Mouse (Mus musculus) kidney, adult 2 months (tissue): ENCODE data around the gene Luc7l3. TPM values are rescaled to one million over a fixed set of nuclear protein-coding genes. Genes with fewer than 3 reads are reported as not detected.

Experiments used
- DNase-seq: peaks from one replicate; pipeline ENCODE4 v3.0.0; 2021
- H3K27ac ChIP-seq: fragments of 200-500 bp; 2 replicates; pipeline ENCODE4 v1.5.1; 2012; ENCODE audit warnings: low read depth, low read length, control low read depth, inconsistent platforms; ENCODE audit not compliant: insufficient read depth
- H3K27me3 ChIP-seq: fragments of 200-500 bp; replicated peaks from 2 replicates; pipeline ENCODE4 v1.6.1; 2012; ENCODE audit warnings: mild to moderate bottlenecking, moderate library complexity, low read length, inconsistent platforms; ENCODE audit not compliant: control insufficient read depth, insufficient read depth
- H3K36me3 ChIP-seq: fragments of 200-500 bp; 2 replicates; pipeline ENCODE4 v1.6.1; 2012; ENCODE audit warnings: mild to moderate bottlenecking, moderate library complexity, low read length, inconsistent platforms; ENCODE audit not compliant: control insufficient read depth, insufficient read depth
- H3K4me1 ChIP-seq: fragments of 200-500 bp; 2 replicates; pipeline ENCODE4 v1.6.1; 2011; ENCODE audit warnings: low read length; ENCODE audit not compliant: control insufficient read depth, insufficient read depth
- H3K4me3 ChIP-seq: fragments of 200-500 bp; 2 replicates; pipeline ENCODE4 v1.5.1; 2011; ENCODE audit warnings: mild to moderate bottlenecking, low read depth, low read length, control low read depth; ENCODE audit not compliant: insufficient read depth
- CTCF ChIP-seq: fragments of 200-500 bp; conservative IDR thresholded peaks from 2 replicates; pipeline ENCODE4 v1.5.1; 2011; ENCODE audit warnings: low read depth, mild to moderate bottlenecking, control low read depth, low read length, moderate library complexity, mixed read lengths; ENCODE audit not compliant: insufficient read depth, insufficient read length
- POLR2A ChIP-seq: fragments of 200-500 bp; IDR thresholded peaks from one replicate; pipeline ENCODE4 v1.6.1; 2011; ENCODE audit warnings: low read depth, low read length, control low read depth
- WGBS: fragments of 180-500 bp; shearing (Covaris S2); methylation state at CpG from one replicate; pipeline ENCODE4 v1.1.7; 2018; 5-methylcytosine and 5-hydroxymethylcytosine counted together
- polyA plus RNA-seq: library from polyadenylated mRNA; depleted of rRNA; stranded (reverse); fragments of >200 nt; gene quantifications from 2 replicates; pipeline ENCODE4 v1.2.3, GENCODE M21; 2012

Luc7l3 gene
- polyA plus RNA-seq, 1 experiment, result 8.5 TPM

DNA sequence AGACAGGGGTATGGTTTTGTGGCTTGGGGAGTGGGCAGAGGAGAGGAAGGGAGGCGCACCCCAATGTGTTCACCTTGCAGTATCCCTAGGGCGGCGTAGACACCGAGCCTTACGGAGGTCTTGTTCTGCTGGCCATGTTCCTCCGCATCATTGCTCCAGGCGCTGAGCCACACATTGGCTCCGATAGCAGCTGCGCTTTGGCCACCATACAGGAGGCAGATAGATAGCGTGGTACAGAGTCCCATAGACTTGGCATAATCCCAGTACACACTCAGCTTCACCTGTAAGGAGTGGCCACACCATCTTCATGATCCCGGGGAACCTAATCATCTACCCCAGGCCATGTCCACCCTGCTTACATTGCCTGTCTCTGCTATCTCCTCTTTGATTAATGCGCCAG is 37.4 kb upstream of the Luc7l3 start:
- Histone ChIP-seq H3K27me3 (no peaks in the 10 kb centered on the region), H3K4me3 (no peak overlapping the region), H3K27ac (no peak overlapping the region), H3K36me3 (no peaks in the 10 kb centered on the region), H3K4me1 (no peaks in the 10 kb centered on the region)
- WGBS, result 96% methylated on average over 12 of the region's 12 CpGs
- DNase-seq, result no peak
- TF ChIP-seq POLR2A (no peak), CTCF (no peak)

DNA sequence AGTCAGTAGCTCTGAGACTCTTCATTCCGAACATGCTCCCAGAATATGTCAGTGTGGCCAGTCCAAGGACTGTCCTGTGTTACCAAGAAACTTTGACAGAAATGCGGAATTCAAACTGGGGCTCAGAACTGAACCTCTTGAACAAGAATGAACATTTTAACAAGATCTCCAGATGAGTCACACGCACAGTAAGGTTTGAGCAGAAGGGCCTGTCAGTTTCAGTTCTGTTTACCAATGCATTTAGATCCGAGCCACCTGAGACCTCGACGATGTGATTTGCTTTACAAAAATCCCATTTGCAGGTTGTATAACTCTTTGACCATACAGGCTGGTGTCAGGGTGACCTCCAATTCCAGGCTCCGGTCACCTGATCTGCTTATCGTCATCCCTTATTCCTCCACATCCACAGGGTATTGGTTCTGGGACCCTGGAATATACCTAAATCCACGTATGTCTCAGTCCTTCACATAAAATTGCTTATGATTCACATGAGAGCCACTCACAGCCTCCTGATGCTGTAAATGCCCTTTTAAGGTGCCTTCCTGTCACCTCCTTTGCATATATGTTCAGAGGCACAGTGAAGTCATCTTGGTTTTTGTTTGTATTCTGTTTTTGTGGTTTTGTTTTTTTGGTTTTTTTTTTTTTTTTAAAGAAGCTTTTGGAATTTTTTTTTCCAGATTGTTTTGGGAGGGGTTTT is 33.9 kb upstream of the Luc7l3 start:
- Histone ChIP-seq H3K27me3 (no peaks in the 10 kb centered on the region), H3K4me3 (no peak overlapping the region), H3K4me1 (no peaks in the 10 kb centered on the region), H3K27ac (no peak overlapping the region), H3K36me3 (no peaks in the 10 kb centered on the region)
- 89% methylated on average over 9 of the region's 9 CpGs for WGBS
- TF ChIP-seq CTCF, result no peak
- no peak for TF ChIP-seq POLR2A
- no peak for DNase-seq

GRCm38 (mm10) chr11:94351094-94351493 is 29.3 kb upstream of the Luc7l3 start:
- no peak for DNase-seq
- no peaks in the 10 kb centered on the region for H3K36me3 ChIP-seq
- no peak overlapping the region for H3K27ac ChIP-seq
- no peaks in the 10 kb centered on the region for H3K27me3 ChIP-seq
- no peak overlapping the region for H3K4me3 ChIP-seq
- no peaks in the 10 kb centered on the region for H3K4me1 ChIP-seq
- WGBS, result 45% methylated on average over 3 of the region's 3 CpGs
- TF ChIP-seq POLR2A (no peak), CTCF (no peak)

- H3K4me1 ChIP-seq, result no peaks in the 10 kb centered on the region
- H3K36me3 ChIP-seq, result no peaks in the 10 kb centered on the region
- no peaks in the 10 kb centered on the region for H3K27me3 ChIP-seq
- no peak overlapping the region for H3K4me3 ChIP-seq
- DNase-seq, result no peak
- H3K27ac ChIP-seq, result no peak overlapping the region
- no peak for TF ChIP-seq POLR2A
- no peak for TF ChIP-seq CTCF
- 91% methylated on average over 1 of the region's 1 CpGs for WGBS
Observed at GRCm38 (mm10) chr11:94350337-94350736, 28.5 kb upstream of the Luc7l3 start.

DNA sequence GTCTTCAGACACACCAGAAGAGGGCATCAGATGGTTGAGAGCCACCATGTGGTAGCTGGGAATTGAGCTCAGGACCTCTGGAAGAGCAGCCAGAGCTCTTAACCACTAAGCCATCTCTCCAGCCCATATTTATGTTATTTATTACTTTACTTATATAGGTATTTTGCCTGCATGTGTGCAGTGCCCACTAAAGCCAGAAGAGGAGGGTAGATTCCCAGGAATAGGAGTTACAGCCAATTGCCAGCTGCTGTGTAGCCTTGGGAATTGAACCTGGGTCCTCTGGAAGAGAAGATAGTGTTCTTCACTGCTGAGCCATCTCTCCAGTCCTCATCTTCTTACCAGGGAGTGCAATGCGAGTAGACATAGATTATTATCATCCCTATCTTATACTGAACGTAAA is 28.1 kb upstream of the Luc7l3 start:
- 95% methylated on average over 2 of the region's 2 CpGs for WGBS
- Histone ChIP-seq H3K4me3 (no peak overlapping the region), H3K36me3 (no peaks in the 10 kb centered on the region), H3K27me3 (no peaks in the 10 kb centered on the region), H3K4me1 (no peaks in the 10 kb centered on the region), H3K27ac (no peak overlapping the region)
- DNase-seq, result no peak
- TF ChIP-seq POLR2A, result no peak
- 0 out of 2 replicates have a peak, but pooled peaks have one; percentile 5 for TF ChIP-seq CTCF

- no peak overlapping the region for H3K4me3 ChIP-seq
- TF ChIP-seq POLR2A (no peak), CTCF (no peak)
- WGBS, result 69% methylated on average over 7 of the region's 7 CpGs
- H3K27me3 ChIP-seq, result no peaks in the 10 kb centered on the region
- no peak overlapping the region for H3K27ac ChIP-seq
- 0 out of 2 replicates have a peak, but pooled peaks cover under 1% of the 10 kb centered on the region for H3K4me1 ChIP-seq
- no peaks in the 10 kb centered on the region for H3K36me3 ChIP-seq
- DNase-seq, result no peak
Observed at GRCm38 (mm10) chr11:94347063-94347575, 25.3 kb upstream of the Luc7l3 start.

- Histone ChIP-seq H3K27ac (no peak overlapping the region), H3K4me1 (0 out of 2 replicates have a peak, but pooled peaks cover 4% of the 10 kb centered on the region), H3K27me3 (no peaks in the 10 kb centered on the region), H3K36me3 (no peaks in the 10 kb centered on the region), H3K4me3 (no peak overlapping the region)
- 31% methylated on average over 3 of the region's 3 CpGs for WGBS
- peak; percentile 36 for DNase-seq
- TF ChIP-seq CTCF (no peak), POLR2A (no peak)
Observed at GRCm38 (mm10) chr11:94346611-94347010, 24.8 kb upstream of the Luc7l3 start.
